Mouse (Mus musculus) hindbrain, postnatal 0 days (tissue): ENCODE measurements around the gene Gm20896. TPM values are rescaled to one million over a fixed set of nuclear protein-coding genes. Genes with fewer than 3 reads are reported as not detected.
"Not testable (repeated sequence)": the region's sequence is repeated elsewhere in the genome, so short reads cannot be mapped to it uniquely, and the experiment has no call there.

Source experiments
- ATAC-seq: fragments of 200-750 bp; cut with Nextera tagmentation; 2 replicates; pipeline ENCODE4 v1.8.0; 2017; ENCODE audit warnings: mild to moderate bottlenecking, moderate TSS enrichment, moderate library complexity
- DNase-seq: peaks from one replicate; pipeline ENCODE4 v3.0.0-alpha.2; 2015; ENCODE audit warnings: low spot score
- H3K27ac ChIP-seq: fragments of 300-500 bp; sonication (generic); 2 replicates; pipeline ENCODE4 v1.5.1; 2014; ENCODE audit warnings: mild to moderate bottlenecking
- H3K27me3 ChIP-seq: fragments of 300-500 bp; sonication (generic); 2 replicates; pipeline ENCODE4 v1.6.1; 2014; ENCODE audit warnings: low read length, mixed read lengths; ENCODE audit not compliant: insufficient read depth
- H3K36me3 ChIP-seq: fragments of 300-500 bp; sonication (generic); 2 replicates; pipeline ENCODE4 v1.6.1; 2014; ENCODE audit warnings: low read length, mixed read lengths; ENCODE audit not compliant: insufficient read depth
- H3K4me1 ChIP-seq: fragments of 300-500 bp; sonication (generic); 2 replicates; pipeline ENCODE4 v1.6.1; 2014; ENCODE audit warnings: antibody characterized with exemption, low read length, mixed read lengths; ENCODE audit not compliant: insufficient read depth
- H3K4me2 ChIP-seq: fragments of 300-500 bp; sonication (generic); 2 replicates; pipeline ENCODE4 v1.6.1; 2014; ENCODE audit warnings: low read depth, mild to moderate bottlenecking, low read length, moderate library complexity, mixed read lengths
- H3K4me3 ChIP-seq: fragments of 300-500 bp; sonication (generic); 2 replicates; pipeline ENCODE4 v1.5.1; 2014; ENCODE audit warnings: low read length
- H3K9ac ChIP-seq: fragments of 300-500 bp; sonication (generic); replicated peaks from 2 replicates; pipeline ENCODE4 v1.6.1; 2014; ENCODE audit warnings: mild to moderate bottlenecking, low read length, moderate library complexity, mixed read lengths
- H3K9me3 ChIP-seq: fragments of 300-500 bp; sonication (generic); 2 replicates; pipeline ENCODE4 v1.6.1; 2016; ENCODE audit warnings: low read length, mixed read lengths
- WGBS: fragments of 180-500 bp; shearing (Covaris S2); extraction: QIAGEN DNeasy Blood & Tissue Kit; methylation state at CpG from one replicate; pipeline ENCODE4 v1.1.7; 2014; 5-methylcytosine and 5-hydroxymethylcytosine counted together
- polyA plus RNA-seq: library from polyadenylated mRNA; unstranded; fragments of >200 nt; fragmentation: Nextera tagmentation; extraction: Ambion mirVana; gene quantifications from 2 replicates; pipeline ENCODE4 v1.2.1, GENCODE M21; 2015
- total RNA-seq: library from RNA; depleted of rRNA; stranded (reverse); fragments of >200 nt; gene quantifications from 2 replicates; pipeline ENCODE4 v1.2.3, GENCODE M21; 2014; rRNA removed

Gm20896 gene
- total RNA-seq (not detected in 2 replicates), polyA plus RNA-seq (not detected in 2 replicates)

DNA sequence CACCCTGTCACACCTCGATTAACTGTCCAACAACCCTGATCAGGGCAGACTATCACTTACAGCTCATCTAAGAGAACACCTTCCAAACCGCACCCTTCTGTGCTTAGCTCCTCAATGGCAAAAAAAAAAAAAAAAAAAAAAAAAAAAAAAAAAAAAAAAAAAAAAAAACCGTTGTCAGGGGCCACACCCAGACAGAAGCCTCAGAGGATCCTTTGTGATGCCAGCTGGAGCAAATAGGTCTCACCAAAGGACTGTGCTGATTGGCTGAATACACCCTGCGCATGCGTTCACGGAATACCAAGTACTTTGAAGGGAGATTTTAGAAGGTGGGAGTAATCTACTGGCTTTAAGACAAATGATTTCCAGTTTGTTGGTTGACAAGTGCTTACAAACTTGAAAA is at the start of gene Gm20896:
Gene Gm20896 (minus strand): TSS at position 101 of the 400 bp plus-strand sequence.
- H3K9me3 ChIP-seq, result not testable (repeated sequence)
- WGBS, result 80% methylated on average over 1 of the region's 6 CpGs

More for the DNA sequence above, at the start of gene Gm20896:
- H3K27ac ChIP-seq, H3K36me3 ChIP-seq, H3K4me2 ChIP-seq, H3K4me3 ChIP-seq, H3K4me1 ChIP-seq, DNase-seq, H3K27me3 ChIP-seq, H3K9ac ChIP-seq, ATAC-seq: not testable (repeated sequence)
